Mouse (Mus musculus) T-helper 1 cell (primary cell): ENCODE measurements around the gene E030018B13Rik.

ENCODE experiments used
- in situ Hi-C: fragments of 300-600 bp; cut with MboI, MseI; formaldehyde crosslinking; loops from one replicate; pipeline ENCODE4 v1.15.1; 2025; ENCODE audit warnings: high pct_unique_total_duplicates

E030018B13Rik gene

DNA sequence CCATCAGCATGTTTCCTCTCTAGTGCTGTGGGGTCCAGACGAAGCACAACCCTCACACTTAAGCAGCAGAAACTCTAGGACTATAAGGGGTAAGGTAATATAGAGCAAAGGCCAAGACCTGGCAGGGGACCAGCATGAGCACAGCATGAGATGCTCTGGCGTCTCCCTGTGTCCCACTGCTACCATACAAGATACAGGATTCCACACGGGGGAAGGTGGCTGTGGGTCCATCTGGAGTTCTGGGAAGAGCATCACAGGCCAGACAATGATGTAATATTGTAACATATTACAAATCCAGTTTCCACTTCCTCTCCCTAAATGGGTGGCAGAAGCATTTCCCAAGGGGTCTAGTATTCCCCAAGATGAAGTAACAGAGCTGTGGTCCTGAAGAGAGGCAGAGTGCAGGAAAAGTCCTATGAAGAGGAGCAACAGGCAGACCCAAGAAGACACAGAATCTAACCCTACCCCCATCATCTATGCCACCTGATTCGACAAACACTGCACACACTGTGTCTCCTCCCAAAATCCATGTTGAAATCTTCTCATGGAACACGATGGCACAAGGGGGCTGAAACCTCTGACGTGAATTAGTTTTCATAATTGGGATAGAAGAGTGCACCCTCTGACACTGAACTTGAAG is at the start of gene E030018B13Rik:
TSS of gene E030018B13Rik (plus strand) at position 590 of the 640 bp plus-strand sequence.
- in situ Hi-C loops, result loop anchor here (10.0 kb wide), 1 partner anchor 162 kb away; no protein-coding TSS in a partner anchor

DNA sequence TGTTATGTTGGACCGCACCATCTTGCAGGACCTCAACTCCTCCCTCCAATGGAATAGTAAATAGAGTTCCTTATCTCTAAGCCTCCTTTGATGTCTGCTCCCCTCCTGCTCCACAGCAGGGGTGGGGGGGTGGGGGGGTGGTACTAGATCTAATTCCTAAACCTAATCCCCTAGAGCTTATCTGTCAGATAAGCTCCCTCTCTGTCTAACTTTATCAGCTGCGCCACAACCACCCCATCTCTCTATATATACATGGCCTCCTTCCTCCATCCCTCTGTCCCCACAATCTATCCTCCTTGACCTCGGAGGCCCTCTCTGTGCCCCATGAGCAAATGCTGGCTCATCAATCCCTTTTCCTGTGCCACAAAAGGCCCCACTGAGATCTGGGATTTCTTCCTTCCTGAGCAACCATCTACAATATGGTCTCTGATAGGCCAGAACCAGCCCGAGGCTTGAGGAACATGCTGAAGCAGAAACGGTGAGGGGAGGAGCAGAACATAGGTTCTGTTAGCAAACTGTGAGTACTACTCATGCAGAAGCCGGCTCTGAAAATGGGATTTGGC is 48.2 kb upstream of the E030018B13Rik start:
- in situ Hi-C loops, result no loop called here

DNA sequence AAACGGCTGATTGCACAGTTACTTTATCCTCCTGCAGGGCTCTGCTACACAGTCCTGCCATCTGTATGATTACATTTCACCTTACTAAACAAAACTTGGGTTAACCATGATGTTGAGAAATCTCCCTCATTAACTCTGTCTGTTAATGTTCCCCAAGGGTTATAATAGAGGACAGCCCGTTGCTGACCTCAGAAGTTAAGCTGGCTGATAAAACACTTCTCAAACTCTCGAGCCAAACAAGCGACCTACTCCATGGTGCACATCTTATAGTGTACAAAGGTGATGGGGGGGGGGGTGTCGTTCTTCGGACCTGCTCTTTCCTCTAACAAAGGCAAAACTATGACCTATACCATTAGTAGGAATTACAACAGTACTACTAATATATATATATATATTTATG is 45.0 kb upstream of the E030018B13Rik start:
- in situ Hi-C loops, result no loop called here

DNA sequence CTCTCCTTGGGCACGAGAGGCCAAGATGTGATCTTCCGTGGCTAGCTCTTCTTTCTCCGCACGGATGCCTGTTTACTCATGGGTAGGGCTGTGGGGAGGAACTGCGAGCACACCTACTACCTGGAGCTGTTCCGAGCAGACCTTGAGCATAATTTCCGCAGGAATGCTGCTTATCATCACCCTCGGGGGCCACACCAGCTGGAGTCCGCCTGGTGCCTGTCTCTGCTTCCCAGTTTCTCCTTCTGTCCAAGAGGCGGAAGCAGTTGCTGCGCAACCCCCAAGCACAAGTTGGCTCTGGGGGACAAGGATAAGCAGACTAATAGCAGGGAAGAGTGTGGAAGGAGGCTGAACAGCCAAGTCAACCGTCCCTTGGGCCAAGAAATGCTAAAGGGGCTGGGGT is 42.8 kb upstream of the E030018B13Rik start:
- in situ Hi-C loops, result no loop called here

DNA sequence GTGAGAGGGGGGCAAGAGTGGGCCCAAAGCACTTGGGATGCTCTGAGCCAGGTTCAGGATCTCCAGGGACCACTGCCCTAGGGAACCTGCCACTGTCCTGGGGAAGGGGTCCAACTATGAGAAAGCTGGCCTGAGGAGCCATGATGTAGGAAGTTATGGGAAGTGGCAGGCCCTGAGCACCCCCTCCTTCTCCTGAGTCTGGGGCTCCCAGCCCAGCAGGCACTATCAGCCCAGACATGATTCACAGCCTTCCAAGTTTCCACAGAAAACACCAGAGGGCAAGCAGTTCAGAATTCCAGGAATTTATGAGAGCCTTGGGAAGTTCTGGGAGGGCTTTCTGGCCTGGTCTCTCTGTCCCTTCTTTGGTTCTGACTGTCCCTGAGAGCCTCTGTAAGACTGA is 41.0 kb upstream of the E030018B13Rik start:
- in situ Hi-C loops, result no loop called here

DNA sequence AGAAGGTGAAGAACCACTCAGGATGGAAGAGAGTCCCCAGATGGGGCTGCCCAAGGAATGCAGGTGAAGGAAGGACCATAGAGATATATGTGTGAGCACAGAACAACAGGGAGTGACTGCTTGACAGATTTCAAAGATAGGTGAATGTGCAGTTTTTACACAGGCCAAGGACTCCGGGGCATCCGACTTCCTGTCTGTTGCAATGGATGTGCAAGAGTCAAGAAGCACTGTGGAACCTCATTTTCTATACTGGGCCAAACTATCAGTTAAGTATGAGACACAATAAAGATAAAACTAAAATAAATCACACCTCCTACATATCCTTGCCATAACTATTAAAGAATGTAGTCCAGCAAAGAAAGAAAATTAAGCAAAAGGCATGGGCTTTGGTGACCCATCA is 40.0 kb upstream of the E030018B13Rik start:
- in situ Hi-C loops, result no loop called here

DNA sequence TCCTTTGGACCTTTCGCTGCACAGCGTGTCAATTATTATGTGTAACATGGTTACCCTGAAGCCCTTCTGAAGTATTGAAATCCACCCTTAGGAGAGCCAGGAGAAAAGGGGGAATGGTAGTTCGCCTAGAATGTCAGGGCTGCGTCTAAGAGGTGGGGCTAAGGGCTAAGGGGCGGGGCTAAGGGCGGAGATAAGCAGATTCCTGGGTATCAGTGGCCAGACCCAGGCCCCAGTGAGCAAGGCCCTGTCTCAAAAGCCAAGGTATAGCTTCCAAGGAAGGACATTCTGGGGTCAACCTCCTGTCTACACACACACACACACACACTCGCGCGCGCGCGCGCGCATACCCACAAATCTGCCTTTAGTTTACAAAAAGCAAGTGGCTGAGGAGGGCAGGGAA is 39.0 kb upstream of the E030018B13Rik start:
- in situ Hi-C loops, result no loop called here

DNA sequence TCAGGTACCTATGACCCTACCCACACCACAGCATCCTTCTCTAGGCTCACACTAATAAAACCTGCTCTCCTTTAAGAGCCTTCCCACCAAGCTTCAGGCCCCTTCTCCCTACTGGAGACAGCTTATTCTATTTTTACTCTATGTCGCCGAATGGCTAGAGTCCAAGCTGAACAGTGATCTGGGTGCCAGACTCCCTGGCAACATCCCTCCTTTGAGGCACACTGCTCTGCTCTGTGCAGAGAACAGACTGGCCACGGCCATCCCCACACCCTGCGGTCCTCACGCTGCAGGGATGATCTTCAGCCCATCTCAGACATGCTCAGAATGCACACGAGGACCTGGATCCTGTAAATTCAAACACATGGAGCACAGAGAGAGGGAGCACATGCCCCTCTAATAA is 37.1 kb upstream of the E030018B13Rik start:
- in situ Hi-C loops, result no loop called here

DNA sequence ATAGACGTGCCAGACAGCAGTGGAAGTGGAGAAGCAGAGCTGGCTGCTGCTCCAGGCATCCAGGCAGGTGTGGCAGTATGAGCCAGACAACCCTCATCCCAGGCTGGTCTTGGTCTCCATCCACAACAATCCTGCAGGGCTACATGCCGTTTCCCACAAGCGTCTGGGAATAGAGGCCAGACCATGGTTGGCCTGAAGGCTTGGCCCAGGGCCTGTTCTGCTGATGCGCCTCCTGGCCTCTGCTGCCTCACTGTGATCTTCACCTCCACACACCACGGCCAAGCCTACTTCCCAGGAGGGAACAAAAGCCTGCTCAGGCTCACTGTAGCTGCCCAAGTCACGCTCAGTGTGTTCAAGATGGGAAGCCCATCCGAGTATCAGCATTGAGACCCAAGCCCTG is 33.9 kb upstream of the E030018B13Rik start:
- in situ Hi-C loops, result no loop called here

DNA sequence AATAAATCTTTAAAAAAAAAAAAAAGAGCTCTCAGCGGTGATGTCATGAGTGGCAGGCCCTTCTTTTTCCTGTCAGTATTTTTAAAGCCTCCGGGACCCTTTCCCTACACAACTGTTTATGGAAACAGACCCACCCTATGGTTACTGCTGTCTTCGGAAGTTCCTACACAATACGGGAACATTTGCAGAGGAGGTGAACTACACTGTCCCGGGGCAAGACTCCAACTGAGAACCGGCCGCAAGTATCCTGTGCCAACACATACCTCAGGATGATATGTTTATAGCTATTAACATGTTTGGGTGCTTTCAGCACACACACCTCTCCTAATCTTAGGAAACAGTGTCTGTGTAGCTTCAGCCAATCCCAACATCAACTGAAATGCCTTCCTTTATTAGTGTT is 31.6 kb upstream of the E030018B13Rik start:
- in situ Hi-C loops, result no loop called here

DNA sequence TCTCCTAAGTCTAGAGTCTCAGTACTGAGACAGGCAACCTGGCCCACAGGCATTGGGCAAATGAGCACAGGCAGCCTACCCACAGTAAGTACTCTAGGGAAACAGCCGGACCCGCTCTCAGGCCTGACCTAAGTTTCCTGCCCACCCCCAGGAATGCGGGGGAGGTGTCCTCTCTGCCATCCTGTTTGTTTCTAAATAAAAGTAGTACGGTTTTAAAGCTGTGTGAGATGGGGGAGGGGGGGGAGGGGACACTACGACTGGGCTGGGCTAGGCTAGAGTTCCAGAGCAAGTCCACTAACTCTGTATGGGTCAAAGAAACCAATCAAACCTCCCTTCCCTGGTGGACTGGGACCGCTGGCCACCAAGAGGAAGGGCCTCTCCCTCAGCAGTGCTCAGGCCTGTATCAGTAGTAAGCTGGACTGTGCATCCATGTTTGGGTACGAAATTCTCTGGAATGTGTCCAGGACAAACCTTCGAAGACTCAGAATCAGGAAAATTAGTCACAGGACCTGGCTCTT is 29.6 kb upstream of the E030018B13Rik start:
- in situ Hi-C loops, result no loop called here

DNA sequence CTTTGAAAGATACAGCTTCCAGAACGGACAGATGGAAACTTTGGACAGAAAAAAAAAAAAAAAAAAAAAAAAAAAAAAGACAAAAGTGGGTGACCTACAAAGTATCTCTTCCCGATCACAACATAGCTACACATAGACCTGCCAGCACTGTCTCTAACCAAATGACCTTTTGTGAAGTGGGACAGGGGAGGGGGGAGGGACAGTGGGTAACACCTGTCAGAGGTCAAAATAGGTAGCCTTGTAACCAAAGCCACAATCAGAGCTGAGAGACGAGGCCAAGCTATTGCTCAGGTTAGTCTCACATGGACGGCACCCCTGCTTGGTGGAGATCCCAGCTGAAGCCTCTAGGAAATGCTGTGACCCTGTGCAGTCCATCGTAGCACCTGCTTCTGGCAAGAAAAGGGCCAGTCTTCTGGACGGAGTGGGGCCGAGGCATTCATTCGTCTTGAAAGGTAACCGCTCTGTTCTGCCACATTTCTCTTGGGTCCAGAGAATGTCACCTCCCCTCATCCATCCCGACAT is 29.0 kb upstream of the E030018B13Rik start:
- in situ Hi-C loops, result no loop called here

DNA sequence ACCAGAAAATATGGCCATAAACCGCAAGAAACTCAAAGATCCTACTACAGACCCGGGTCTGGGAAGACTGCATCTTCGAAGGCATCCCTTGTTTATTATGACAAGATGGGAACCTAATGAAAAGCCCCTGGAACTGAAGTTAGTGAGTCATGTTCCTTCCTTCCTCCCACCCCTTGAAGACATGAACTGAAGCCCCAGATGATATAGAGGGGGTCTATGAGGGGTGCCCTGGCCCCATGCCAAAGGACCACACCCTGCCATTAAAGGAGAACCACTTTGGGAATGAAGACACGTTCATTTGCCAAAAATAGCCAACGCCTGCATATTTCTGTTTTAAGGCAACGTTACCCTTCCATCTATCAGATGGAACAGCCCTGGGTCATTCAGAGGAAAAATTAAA is 28.0 kb upstream of the E030018B13Rik start:
- in situ Hi-C loops, result no loop called here

DNA sequence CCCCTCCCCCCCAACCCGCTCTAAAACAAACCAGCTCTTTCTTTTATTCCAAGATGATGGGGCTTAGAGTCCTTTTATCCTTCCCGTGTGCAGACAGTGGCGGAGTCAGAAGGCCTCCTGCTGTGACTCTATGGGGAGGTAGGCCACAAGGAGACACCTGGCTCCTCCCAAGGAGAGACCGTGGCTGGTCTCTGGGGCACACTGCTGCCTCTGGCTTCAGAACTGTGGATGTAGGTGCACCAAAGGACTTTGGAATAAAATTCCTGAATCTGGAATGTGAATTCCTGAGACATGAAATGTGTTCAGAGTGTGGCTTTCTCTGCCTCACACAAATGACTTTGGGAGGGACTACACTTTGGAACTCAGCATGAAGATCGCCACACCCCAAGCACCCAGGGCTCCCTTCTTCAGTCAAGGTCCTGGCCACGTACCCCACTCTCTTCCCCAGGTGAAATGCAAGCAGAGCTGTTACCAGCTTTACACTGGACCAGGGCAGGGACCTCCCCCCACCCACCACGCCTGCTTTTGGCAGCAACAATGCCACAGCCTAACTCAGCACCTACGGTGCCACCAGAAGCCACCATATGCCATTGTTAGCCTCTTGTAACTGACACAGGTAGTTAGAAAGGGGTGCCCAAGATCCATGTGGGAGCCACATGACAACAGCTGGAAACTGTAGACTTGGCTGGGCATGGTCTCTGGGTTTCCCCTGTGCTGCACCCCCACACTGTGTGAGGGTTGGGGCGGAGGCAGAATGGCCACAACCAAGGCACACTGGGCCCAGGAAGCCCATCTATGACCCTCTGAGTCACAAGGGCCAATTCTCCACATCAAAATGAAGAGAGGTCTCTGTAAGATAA is 27.3 kb upstream of the E030018B13Rik start:
- in situ Hi-C loops, result no loop called here

DNA sequence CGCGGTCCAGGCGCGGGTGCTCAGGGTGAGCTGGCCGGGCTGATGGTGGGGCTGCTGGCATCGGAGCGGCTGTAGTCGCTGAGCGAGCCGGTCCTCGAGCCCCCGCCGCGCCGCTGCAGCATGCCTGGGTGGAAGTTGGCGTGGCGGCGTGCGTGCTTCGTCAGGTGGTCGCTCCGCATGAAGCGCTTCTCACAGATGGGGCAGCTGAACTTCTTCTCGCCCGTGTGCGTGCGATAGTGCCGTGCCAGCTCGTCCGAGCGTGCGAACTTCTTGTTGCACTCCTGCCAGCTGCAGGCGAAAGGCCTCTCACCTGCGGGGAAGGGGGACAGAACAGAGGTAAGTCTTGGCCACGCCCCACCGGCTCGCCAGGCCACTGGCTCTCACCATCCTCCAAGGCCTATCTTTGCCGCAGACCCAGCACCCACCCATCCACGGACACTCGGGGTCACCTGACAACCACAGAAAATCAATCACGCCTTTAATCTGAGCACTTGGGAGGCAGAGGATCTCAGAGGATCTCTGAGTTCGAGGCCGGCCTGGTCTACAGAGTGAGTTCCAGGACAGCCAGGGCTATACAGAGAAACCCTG is 25.1 kb upstream of the E030018B13Rik start:
- in situ Hi-C loops, result no loop called here

DNA sequence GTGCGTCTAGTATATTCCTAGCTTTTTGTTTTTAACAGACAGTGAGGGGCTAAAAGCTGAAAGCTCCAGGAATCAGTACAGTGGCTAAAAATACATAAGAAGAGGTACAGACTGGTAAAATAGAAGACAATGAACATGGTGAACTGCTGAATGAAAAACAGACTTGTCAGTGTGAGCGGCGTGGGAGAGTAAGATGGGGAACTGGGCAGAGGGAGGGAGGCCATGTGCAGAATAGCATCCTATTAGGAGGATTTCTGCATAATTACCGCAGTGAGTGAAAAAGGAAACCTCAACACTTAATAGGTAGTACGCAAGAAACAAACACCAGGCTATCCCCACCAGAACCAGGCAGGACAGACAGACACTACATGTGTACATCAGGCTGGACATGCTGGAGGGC is 23.5 kb upstream of the E030018B13Rik start:
- in situ Hi-C loops, result no loop called here

DNA sequence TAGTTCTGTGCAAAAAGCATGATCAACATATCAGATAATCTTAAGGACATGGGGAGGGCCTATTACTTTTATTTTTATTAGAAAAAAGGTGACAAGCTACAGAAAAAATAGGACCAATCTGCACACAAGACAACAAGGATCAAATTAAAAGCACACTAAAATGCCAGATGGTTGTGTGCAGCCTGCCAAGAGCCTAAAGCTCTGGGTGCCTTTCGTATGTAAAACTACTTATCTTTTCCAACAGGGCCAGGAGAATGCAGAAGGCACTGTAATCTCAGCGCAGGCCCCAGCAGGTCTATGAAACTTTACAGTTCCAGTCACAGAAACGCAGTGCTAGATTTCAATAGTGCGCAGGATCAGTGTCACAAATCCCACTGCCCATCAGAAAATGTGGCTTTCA is 22.9 kb upstream of the E030018B13Rik start:
- in situ Hi-C loops, result no loop called here

DNA sequence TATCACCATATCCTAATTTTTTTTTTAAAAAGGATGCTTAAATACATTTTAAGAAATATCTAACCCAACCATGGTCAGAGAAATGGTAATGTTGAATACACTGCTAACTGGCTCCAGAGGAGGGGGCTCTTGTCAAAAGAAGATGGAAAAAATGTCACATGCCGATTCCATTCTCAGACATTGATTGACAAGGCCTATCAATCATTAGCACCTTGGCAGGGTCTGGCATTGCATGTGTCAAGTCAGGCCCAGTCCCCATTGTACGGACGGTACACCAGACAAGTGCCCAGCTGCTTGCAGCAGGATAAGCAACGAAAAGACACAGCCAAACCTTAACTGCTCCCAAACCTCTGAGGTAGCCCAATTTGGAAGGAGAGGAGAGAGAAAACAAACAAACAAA is 22.0 kb upstream of the E030018B13Rik start:
- in situ Hi-C loops, result no loop called here

DNA sequence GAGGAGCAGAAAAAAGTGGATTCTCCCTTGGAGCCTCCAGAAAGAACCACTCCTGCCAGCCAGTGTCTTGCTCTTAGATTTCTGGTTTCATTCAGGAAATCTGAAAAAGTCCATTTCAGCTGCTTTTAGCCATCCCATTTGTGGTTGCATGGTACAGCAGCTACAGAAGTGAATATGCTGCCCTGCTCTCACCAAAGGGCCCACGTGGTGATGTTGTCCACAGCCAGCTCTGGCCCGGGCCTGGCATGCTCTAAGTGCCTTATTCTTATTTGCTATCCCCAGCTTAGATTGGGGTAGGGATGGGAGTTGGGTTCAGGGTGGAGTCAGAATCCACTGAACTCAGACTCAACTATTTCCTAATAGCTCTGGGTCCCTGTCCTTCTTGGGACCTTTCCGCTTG is 21.4 kb upstream of the E030018B13Rik start:
- in situ Hi-C loops, result no loop called here

DNA sequence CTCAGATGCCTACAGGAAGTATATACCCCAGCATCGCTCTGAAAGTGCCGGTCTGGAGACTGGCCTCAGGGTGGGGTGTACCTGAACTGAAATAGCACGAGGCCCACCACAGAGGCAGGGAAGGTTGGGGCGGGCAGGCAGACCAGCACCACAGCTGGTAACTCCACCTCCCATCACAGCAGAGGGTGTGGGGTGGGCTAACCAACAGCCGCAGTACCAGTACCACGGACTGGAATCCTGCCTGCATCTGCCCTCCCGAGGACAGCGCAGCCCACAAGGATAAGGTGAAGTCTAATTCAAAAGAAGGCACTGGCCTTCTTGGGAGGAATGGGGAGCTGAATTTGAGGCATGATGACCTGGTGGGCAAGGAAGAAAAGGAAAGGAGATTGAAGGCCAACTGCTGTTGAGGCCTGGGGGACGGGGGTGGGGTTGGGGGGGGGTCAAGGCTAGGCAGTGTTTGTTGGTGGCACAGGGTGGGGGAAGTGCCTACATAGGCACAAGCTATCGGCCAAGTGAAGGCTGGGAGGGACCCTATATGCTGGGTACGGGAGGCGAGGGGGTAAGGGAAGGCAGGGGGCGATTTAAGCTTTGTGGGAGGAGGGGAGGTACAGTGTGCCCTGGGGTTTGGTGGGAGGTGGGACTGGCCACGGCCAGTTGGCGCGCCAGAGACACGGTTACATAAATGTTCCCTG is 20.2 kb upstream of the E030018B13Rik start:
- in situ Hi-C loops, result no loop called here

DNA sequence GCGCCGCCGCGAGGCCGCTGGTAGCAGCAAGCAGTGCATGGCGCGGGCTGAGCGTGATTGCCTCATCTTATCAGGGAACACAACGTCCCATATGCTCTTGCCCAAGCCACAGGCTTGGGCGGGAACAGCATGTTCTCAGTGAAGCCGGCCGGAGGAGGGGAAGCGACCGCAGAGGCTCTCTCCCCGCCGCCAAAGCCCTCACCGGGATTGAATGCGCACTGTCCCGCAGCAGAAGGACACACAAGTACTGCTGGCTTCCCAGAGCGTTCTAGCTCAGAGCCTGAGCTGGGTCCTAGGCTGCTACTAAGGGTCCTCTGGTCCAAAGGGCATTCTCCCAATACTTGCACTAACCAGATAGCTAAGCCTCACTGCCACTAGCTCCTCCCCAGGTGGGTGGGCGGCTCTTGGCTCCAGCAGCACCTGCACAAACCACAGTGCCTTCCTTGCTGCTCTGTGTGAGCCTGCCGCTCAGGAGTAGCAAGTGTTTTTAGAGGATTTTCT is 19.6 kb upstream of the E030018B13Rik start:
- in situ Hi-C loops, result no loop called here
